Mouse (Mus musculus): ENCODE results near the gene Gm20547. TPM values are rescaled to one million over a fixed set of nuclear protein-coding genes. Genes with fewer than 3 reads are reported as not detected.
"Not testable (repeated sequence)": the region's sequence is repeated elsewhere in the genome, so short reads cannot be mapped to it uniquely, and the experiment has no call there.

Gene Gm20547
- polyA plus RNA-seq, 1 experiment from 2014 or later: not detected

- Histone ChIP-seq H3K27me3 (no peaks in the 10 kb centered on the region), H3K36me3 (replicated peaks) (peaks cover 84% of the 10 kb centered on the region), H3K9me3 (no peaks in the 10 kb centered on the region), H3K9ac (no peak overlapping the region), H3K4me1 (peaks cover 8% of the 10 kb centered on the region), H3K27ac (no peak overlapping the region), H3K4me3 (replicated peaks) (no peak overlapping the region), H3K4me2 (no peak overlapping the region)
- no peak for ATAC-seq (ENCODE audit: low FRiP score)
- WGBS: 94% methylated on average over 13 of the region's 13 CpGs
Observed at GRCm38 (mm10) chr17:34844884-34845283, 37.0 kb downstream of the Gm20547 start.

DNA sequence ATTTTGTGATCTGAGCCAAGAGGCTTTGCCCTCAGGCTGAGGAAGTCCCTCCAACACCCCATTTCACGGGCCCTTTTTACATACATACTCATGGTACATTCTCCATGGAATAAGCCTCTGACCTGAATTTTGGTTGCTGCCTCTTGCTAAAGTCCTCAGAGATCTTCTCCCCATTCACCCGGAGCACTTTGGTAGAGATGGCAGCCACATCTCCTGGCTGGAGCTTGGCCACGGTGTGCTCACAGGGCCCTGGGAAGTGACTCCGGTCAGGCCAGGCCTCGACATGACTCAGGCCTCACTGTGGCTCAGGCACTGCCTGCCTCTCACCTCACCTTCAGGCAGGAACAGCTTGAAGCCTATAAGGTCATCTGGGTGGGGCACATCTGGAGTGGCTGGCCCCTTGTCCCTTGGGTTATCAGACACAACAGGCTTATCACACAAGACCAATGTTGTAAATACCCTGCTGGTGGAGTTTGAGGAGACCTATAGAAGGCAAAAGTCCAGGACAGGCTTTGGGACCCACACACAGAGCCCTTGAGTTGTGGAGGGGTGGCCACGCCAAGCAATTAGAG is 41.0 kb downstream of the Gm20547 start:
- Histone ChIP-seq H3K9me3 (no peaks in the 10 kb centered on the region), H3K36me3 (replicated peaks) (peaks cover 76% of the 10 kb centered on the region), H3K4me3 (replicated peaks) (no peak overlapping the region), H3K4me1 (peaks cover 21% of the 10 kb centered on the region), H3K4me2 (no peak overlapping the region), H3K9ac (no peak overlapping the region), H3K27me3 (no peaks in the 10 kb centered on the region), H3K27ac (no peak overlapping the region)
- no peak for ATAC-seq (ENCODE audit: low FRiP score)
- WGBS: 91% methylated on average over 6 of the region's 6 CpGs

- no peaks in the 10 kb centered on the region for H3K9me3 ChIP-seq
- WGBS: 92% methylated on average over 7 of the region's 7 CpGs
- no peak overlapping the region for H3K9ac ChIP-seq
- H3K4me3 ChIP-seq (replicated peaks): no peak overlapping the region; the same call in 1 of the 2 replicates
- no peak overlapping the region for H3K27ac ChIP-seq
- ATAC-seq (ENCODE audit: low FRiP score): no peak
- H3K4me1 ChIP-seq: peaks cover 28% of the 10 kb centered on the region
- no peak overlapping the region for H3K4me2 ChIP-seq
- peaks cover 56% of the 10 kb centered on the region for H3K36me3 ChIP-seq (replicated peaks)
- H3K27me3 ChIP-seq: no peaks in the 10 kb centered on the region
Observed at GRCm38 (mm10) chr17:34838785-34839184, 43.1 kb downstream of the Gm20547 start.

DNA sequence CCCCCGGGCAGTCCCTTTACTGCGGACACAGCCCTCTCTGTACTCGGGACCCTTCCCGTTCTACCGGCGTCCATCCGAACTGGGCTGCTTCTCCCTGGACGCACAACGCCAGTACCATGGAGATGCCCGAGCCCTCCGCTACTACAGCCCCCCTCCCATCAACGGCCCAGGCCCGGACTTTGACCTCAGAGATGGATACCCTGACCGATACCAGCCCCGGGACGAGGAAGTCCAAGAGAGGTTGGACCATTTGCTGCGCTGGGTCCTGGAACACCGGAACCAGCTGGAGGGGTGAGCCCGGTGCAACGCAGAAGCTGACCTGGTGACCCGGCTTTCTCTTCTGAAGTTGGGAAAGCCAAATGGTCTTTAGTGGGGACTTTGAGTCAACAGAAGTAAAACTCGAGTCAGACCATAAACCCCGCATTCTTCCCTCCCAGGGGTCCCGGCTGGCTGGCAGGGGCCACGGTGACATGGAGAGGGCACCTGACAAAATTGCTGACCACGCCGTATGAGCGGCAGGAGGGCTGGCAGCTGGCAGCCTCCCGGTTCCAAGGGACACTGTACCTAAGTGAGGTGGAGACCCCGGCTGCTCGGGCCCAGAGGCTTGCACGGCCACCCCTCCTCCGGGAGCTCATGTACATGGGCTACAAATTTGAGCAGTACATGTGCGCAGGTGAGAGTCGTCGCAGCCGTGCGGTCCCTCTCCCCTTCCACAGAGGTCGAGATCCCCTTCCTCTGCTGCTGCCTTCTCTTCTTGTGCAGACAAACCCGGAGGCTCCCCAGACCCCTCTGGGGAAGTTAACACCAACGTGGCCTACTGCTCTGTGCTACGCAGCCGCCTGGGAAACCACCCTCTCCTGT is 44.1 kb downstream of the Gm20547 start:
- ATAC-seq (ENCODE audit: low FRiP score): peak; percentile 7; the same call in 1 of the 2 replicates

GRCm38 (mm10) chr17:34836856-34837221 is 45.0 kb downstream of the Gm20547 start, which contains the start of the genes Stk19 and Dxo:
TSS of gene Stk19 (minus strand) at chr17:34836945.
TSS of gene Dxo (plus strand) at chr17:34837019.
- Histone ChIP-seq H3K36me3 (replicated peaks) (peaks cover 51% of the 10 kb centered on the region), H3K9me3 (no peaks in the 10 kb centered on the region), H3K4me2 (peak within 1 kb of the TSS; percentile 100), H3K4me1 (peaks cover 28% of the 10 kb centered on the region), H3K27ac (peak within 1 kb of the TSS; percentile 86), H3K9ac (peak within 1 kb of the TSS; percentile 78), H3K27me3 (no peaks in the 10 kb centered on the region), H3K4me3 (replicated peaks) (peak within 1 kb of the TSS; percentile 78)
- WGBS: under 1% methylated on average over 40 of the region's 40 CpGs
- ATAC-seq (ENCODE audit: low FRiP score): peak; percentile 92

More for the DNA sequence above, 44.1 kb downstream of the Gm20547 start:
- Histone ChIP-seq H3K9me3 (no peaks in the 10 kb centered on the region), H3K36me3 (replicated peaks) (peaks cover 51% of the 10 kb centered on the region), H3K9ac (peak overlapping the region; percentile 78), H3K4me2 (peak overlapping the region; percentile 100), H3K27ac (peak overlapping the region; percentile 86), H3K27me3 (no peaks in the 10 kb centered on the region), H3K4me1 (peaks cover 28% of the 10 kb centered on the region), H3K4me3 (replicated peaks) (peak overlapping the region; percentile 78)
- 42% methylated on average over 42 of the region's 43 CpGs for WGBS

GRCm38 (mm10) chr17:34836155-34836855 is 45.5 kb downstream of the Gm20547 start:
- Histone ChIP-seq H3K36me3 (replicated peaks) (peaks cover 49% of the 10 kb centered on the region), H3K27me3 (no peaks in the 10 kb centered on the region), H3K4me3 (replicated peaks) (peak overlapping the region; percentile 78), H3K9ac (peak overlapping the region; percentile 78), H3K27ac (peak overlapping the region; percentile 86), H3K9me3 (no peaks in the 10 kb centered on the region), H3K4me2 (peak overlapping the region; percentile 100), H3K4me1 (peaks cover 28% of the 10 kb centered on the region)
- peak; percentile 86 for ATAC-seq (ENCODE audit: low FRiP score)
- 4% methylated on average over 48 of the region's 48 CpGs for WGBS

GRCm38 (mm10) chr17:34830776-34831175 is 51.1 kb downstream of the Gm20547 start:
- H3K36me3 ChIP-seq (replicated peaks): peaks cover 65% of the 10 kb centered on the region
- not testable (repeated sequence) for H3K4me3 ChIP-seq (replicated peaks); H3K27ac ChIP-seq; ATAC-seq (ENCODE audit: low FRiP score); H3K9me3 ChIP-seq; H3K4me1 ChIP-seq; H3K4me2 ChIP-seq; H3K9ac ChIP-seq; H3K27me3 ChIP-seq
- 86% methylated on average over 1 of the region's 1 CpGs for WGBS

DNA sequence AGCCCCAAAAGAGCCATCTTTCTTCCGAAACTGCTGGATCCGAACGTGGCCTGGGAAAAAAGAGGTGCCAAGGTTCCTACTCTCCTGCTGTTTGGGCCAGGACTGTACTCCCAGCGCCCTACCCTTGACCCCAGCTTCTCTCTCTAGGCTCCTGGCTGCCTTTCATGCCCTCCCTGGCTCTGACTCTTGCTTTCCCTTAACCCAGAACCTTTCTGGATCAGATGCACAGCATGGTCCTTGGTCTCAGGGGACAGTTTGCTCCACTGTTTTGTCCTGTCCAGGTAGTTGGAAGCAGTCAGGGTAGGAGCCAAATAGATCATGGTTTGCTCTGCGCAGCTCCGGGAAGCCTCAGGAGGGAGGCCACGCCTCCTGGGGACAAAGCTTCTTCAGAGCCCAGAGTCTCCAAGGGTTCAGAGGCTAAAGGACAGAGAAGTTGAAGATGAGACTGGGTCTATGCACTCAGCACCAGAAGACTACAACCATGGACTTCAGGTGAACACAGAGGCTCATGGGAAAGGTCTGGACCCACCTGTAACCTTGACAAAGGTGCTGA is 66.9 kb downstream of the Gm20547 start:
- Histone ChIP-seq H3K9me3 (no peaks in the 10 kb centered on the region), H3K9ac (no peak overlapping the region), H3K27me3 (no peaks in the 10 kb centered on the region), H3K4me1 (no peaks in the 10 kb centered on the region), H3K27ac (no peak overlapping the region), H3K36me3 (replicated peaks) (no peaks in the 10 kb centered on the region), H3K4me3 (replicated peaks) (no peak overlapping the region), H3K4me2 (no peak overlapping the region)
- WGBS: 78% methylated on average over 7 of the region's 7 CpGs
- no peak for ATAC-seq (ENCODE audit: low FRiP score)

DNA sequence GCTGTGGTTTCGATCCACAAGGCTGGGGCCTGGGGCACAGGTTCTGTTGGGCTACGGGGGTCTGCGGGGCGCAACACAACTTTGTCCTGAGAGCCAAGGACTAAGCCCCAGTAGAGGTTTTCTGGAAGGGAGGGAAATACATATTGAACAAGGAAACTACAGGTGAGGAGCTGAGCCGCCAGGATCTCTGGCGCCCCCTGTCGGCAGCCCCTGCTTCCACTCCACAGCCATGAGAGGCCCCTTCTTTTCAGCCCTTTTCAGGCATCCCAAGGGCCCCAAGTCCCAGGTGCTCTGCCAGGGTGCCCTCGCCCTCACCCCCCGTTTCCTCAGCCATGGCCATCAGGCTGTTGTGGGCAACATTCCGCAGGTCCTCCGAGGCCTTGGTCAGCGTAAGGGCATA is 68.1 kb downstream of the Gm20547 start:
- H3K4me2 ChIP-seq; H3K27me3 ChIP-seq; H3K36me3 ChIP-seq (replicated peaks); H3K4me1 ChIP-seq; H3K4me3 ChIP-seq (replicated peaks); H3K9ac ChIP-seq; ATAC-seq (ENCODE audit: low FRiP score); H3K27ac ChIP-seq; H3K9me3 ChIP-seq: not testable (repeated sequence)
- WGBS: 66% methylated on average over 12 of the region's 12 CpGs

- Histone ChIP-seq H3K27ac (no peak overlapping the region), H3K27me3 (no peaks in the 10 kb centered on the region), H3K9me3 (no peaks in the 10 kb centered on the region), H3K9ac (no peak overlapping the region), H3K4me3 (replicated peaks) (no peak overlapping the region), H3K36me3 (replicated peaks) (no peaks in the 10 kb centered on the region), H3K4me1 (no peaks in the 10 kb centered on the region), H3K4me2 (no peak overlapping the region)
- 78% methylated on average over 15 of the region's 15 CpGs for WGBS
- no peak for ATAC-seq (ENCODE audit: low FRiP score)
Observed at GRCm38 (mm10) chr17:34811275-34811674, 70.6 kb downstream of the Gm20547 start.

GRCm38 (mm10) chr17:34810811-34811210 is 71.0 kb downstream of the Gm20547 start:
- ATAC-seq (ENCODE audit: low FRiP score); H3K36me3 ChIP-seq (replicated peaks); H3K4me1 ChIP-seq; H3K4me3 ChIP-seq (replicated peaks); H3K9me3 ChIP-seq; H3K27me3 ChIP-seq; H3K27ac ChIP-seq; H3K9ac ChIP-seq; H3K4me2 ChIP-seq: not testable (repeated sequence)
- WGBS: 87% methylated on average over 8 of the region's 8 CpGs

DNA sequence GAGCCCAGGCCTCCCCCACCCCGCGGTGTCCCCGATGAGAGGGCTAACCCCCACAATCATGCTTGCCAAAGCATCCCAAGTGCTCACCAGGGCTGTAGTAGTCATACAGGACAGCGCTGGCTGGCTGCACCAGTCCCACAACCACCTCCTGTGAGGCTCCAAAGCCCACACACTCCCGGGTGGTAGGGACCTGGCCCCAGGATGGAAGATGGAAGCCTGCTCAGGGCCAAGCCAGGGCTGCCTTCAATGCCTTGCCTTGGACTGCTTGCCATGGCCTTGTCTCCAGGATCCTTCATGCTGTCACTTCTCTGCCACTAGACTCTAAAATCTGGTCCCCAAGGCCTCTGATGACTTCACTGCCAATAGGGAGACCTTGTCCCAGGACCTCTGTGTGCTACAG is 71.4 kb downstream of the Gm20547 start:
- WGBS: 90% methylated on average over 5 of the region's 5 CpGs
- not testable (repeated sequence) for H3K9me3 ChIP-seq; H3K36me3 ChIP-seq (replicated peaks); H3K9ac ChIP-seq; H3K4me3 ChIP-seq (replicated peaks); H3K27me3 ChIP-seq; H3K4me2 ChIP-seq; H3K4me1 ChIP-seq; H3K27ac ChIP-seq; ATAC-seq (ENCODE audit: low FRiP score)
